Mouse (Mus musculus): ENCODE results near the gene Cyp4a12b.
"Not testable (repeated sequence)": the region's sequence is repeated elsewhere in the genome, so short reads cannot be mapped to it uniquely, and the experiment has no call there.

Cyp4a12b gene

GRCm38 (mm10) chr4:115411324-115411723 lies at the start of gene Cyp4a12b:
Gene Cyp4a12b (plus strand): TSS chr4:115411624.
- DNase-seq (ENCODE audit: low spot score), result not testable (repeated sequence)

- DNase-seq (ENCODE audit: low spot score), result not testable (repeated sequence)
These were observed 45.8 kb upstream of the Cyp4a12b start for GRCm38 (mm10) chr4:115365624-115366023.

- not testable (repeated sequence) for DNase-seq (ENCODE audit: low spot score)
These were observed 43.4 kb upstream of the Cyp4a12b start for GRCm38 (mm10) chr4:115368067-115368466.

GRCm38 (mm10) chr4:115396256-115396655 lies 15.2 kb upstream of the Cyp4a12b start:
- not testable (repeated sequence) for DNase-seq (ENCODE audit: low spot score)

- not testable (repeated sequence) for DNase-seq (ENCODE audit: low spot score)
These were observed 14.5 kb upstream of the Cyp4a12b start for GRCm38 (mm10) chr4:115396950-115397349.

GRCm38 (mm10) chr4:115450577-115451137 lies 39.2 kb downstream of the Cyp4a12b start:
- DNase-seq (ENCODE audit: low spot score), result no peak

- DNase-seq (ENCODE audit: low spot score), result no peak
These were observed 40.9 kb downstream of the Cyp4a12b start, which contains the start of gene Cyp4a30b for GRCm38 (mm10) chr4:115452304-115452703. Gene Cyp4a30b (plus strand): TSS chr4:115452604.

GRCm38 (mm10) chr4:115473585-115473984 lies 62.2 kb downstream of the Cyp4a12b start:
- DNase-seq (ENCODE audit: low spot score), result not testable (repeated sequence)

- DNase-seq (ENCODE audit: low spot score), result not testable (repeated sequence)
These were observed 64.6 kb downstream of the Cyp4a12b start for GRCm38 (mm10) chr4:115476051-115476450.

- no peak for DNase-seq (ENCODE audit: low spot score)
These were observed 69.7 kb downstream of the Cyp4a12b start for GRCm38 (mm10) chr4:115481006-115481652.
